In the genomic region with DNA sequence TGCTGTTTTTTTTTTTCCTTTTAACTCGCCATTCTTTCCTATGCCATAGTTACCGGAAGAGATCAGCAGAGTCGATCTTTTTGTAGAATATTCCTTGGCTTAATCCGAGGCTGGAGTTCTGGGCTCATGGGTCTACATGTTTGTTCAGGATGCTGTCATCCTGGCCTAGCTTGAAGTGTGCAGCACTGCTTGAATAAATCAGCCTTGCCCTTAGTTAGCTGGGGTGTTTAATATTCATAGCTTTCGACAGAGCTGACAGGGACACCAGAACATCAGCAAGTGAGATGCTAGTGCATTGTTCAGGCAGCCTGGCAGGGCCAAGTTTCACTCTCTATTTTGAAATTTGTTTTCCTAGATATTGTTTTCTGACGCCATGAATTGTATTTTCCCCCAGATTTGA, we compare ENCODE assay signal across 25 mouse cellular contexts.
A peak's percentile ranks its signal among the peaks of the same experiment; 100 is the strongest.
DNase-seq lines count a peak whose midpoint lies in the region; ATAC-seq and TF ChIP-seq lines count a peak whose summit lies in the region.
"Had no signal": no experiment of that assay in that cellular context is flagged by ENCODE, and none has a peak within 500 bp of the region (broad histone marks: within the 10 kb centered on the region; RNA-seq: fewer than 3 reads in every experiment).

No protein-coding gene starts in this region.

- no peak overlapping the region for H3K4me2 ChIP-seq in midbrain, embryonic 11.5 days
- H3K4me2 ChIP-seq in midbrain, embryonic 12.5 days (replicated peaks): no peak overlapping the region
- H3K4me2 ChIP-seq in neural tube, embryonic 15.5 days: no peak overlapping the region
- H3K4me2 ChIP-seq: embryonic facial prominence, embryonic 13.5 days; heart, embryonic 11.5 days; intestine, embryonic 15.5 days; liver, embryonic 15.5 days; neural tube, embryonic 13.5 days had no signal

- ATAC-seq in midbrain, embryonic 11.5 days (ENCODE audit: low FRiP score): peak; percentile 89
- ATAC-seq in midbrain, embryonic 12.5 days (ENCODE audit: low FRiP score, low read depth): peak; percentile 88
- no peak for ATAC-seq in neural tube, embryonic 15.5 days (ENCODE audit: low FRiP score)
- ATAC-seq: intestine, embryonic 15.5 days had no signal

- DNase-seq in embryo, embryonic 11 days: peak; percentile 8
- DNase-seq in embryo, embryonic 10 days (ENCODE audit: low spot score): no peak
- peak; percentile 82 for DNase-seq in midbrain, embryonic 11.5 days (ENCODE audit: low spot score, missing footprints)
- no peak for DNase-seq in midbrain, embryonic 10.5 days (ENCODE audit: low spot score)
- DNase-seq in lung, adult 2 months: no peak
- no peak for DNase-seq in adipocyte (ENCODE audit: low spot score)
- DNase-seq: adrenal gland, postnatal 25 days; cerebellum, adult 11 months; cerebellum, adult 9-11 months; kidney, adult 8-10 months; kidney, postnatal 14 days; liver; lung, postnatal 4 days; thymus, adult 2 months; thymus, postnatal 4 days had no signal

- no peak for TF ChIP-seq CTCF in lung, adult 2 months (IDR thresholded peaks at IDR 0.05; ENCODE audit: insufficient read depth, low read length)

- WGBS in midbrain, embryonic 11.5 days: 60% methylated on average over 6 of the region's 6 CpGs
- WGBS in midbrain, embryonic 10.5 days: 67% methylated on average over 6 of the region's 6 CpGs
- WGBS in midbrain, embryonic 12.5 days: 43% methylated on average over 6 of the region's 6 CpGs
- WGBS in neural tube, embryonic 15.5 days: 63% methylated on average over 6 of the region's 6 CpGs
- WGBS in lung, adult 2 months: 74% methylated on average over 6 of the region's 6 CpGs

- H3K4me3 ChIP-seq in midbrain, embryonic 11.5 days (ENCODE audit: low read depth, low read length): no peak overlapping the region
- no peak overlapping the region for H3K4me3 ChIP-seq in midbrain, embryonic 10.5 days
- H3K4me3 ChIP-seq in midbrain, embryonic 12.5 days: no peak overlapping the region
- H3K4me3 ChIP-seq in neural tube, embryonic 15.5 days (replicated peaks): no peak overlapping the region
- no peak overlapping the region for H3K4me3 ChIP-seq in lung, adult 2 months (replicated peaks; ENCODE audit: extremely low read depth, low read depth, low read length)
- H3K4me3 ChIP-seq: embryonic facial prominence, embryonic 13.5 days; erythroblast, embryonic 14.5 days; intestine, embryonic 15.5 days; limb, embryonic 10.5 days; liver, embryonic 15.5 days; myocyte; neural tube, embryonic 13.5 days had no signal

- no peak for TF ChIP-seq POLR2A in lung, adult 2 months (IDR thresholded peaks at IDR 0.05; ENCODE audit: borderline replicate concordance, extremely low read depth, low read depth, low read length)

- H3K27me3 ChIP-seq in midbrain, embryonic 11.5 days (ENCODE audit: control insufficient read depth, insufficient read depth, low read length): no peaks in the 10 kb centered on the region
- H3K27me3 ChIP-seq in midbrain, embryonic 10.5 days (ENCODE audit: low read depth, poor library complexity, severe bottlenecking): no peaks in the 10 kb centered on the region
- H3K27me3 ChIP-seq in midbrain, embryonic 12.5 days: no peaks in the 10 kb centered on the region
- no peaks in the 10 kb centered on the region for H3K27me3 ChIP-seq in neural tube, embryonic 15.5 days (replicated peaks)
- H3K27me3 ChIP-seq: embryonic facial prominence, embryonic 13.5 days; intestine, embryonic 15.5 days; liver, embryonic 15.5 days; neural tube, embryonic 13.5 days had no signal

- H3K36me3 ChIP-seq in midbrain, embryonic 11.5 days (ENCODE audit: control insufficient read depth, insufficient read depth, low read length): no peaks in the 10 kb centered on the region
- no peaks in the 10 kb centered on the region for H3K36me3 ChIP-seq in midbrain, embryonic 10.5 days
- no peaks in the 10 kb centered on the region for H3K36me3 ChIP-seq in midbrain, embryonic 12.5 days
- no peaks in the 10 kb centered on the region for H3K36me3 ChIP-seq in neural tube, embryonic 15.5 days
- H3K36me3 ChIP-seq: embryonic facial prominence, embryonic 13.5 days; intestine, embryonic 15.5 days; limb, embryonic 10.5 days; liver, embryonic 15.5 days; neural tube, embryonic 13.5 days had no signal

- no peak overlapping the region for H3K27ac ChIP-seq in midbrain, embryonic 11.5 days (ENCODE audit: low read depth, low read length)
- no peak overlapping the region for H3K27ac ChIP-seq in midbrain, embryonic 10.5 days (replicated peaks)
- H3K27ac ChIP-seq in midbrain, embryonic 12.5 days (replicated peaks): 0 out of 2 replicates have a peak overlapping the region, but pooled peaks have one; percentile 5
- no peak overlapping the region for H3K27ac ChIP-seq in neural tube, embryonic 15.5 days (replicated peaks)
- H3K27ac ChIP-seq: embryonic facial prominence, embryonic 13.5 days; intestine, embryonic 15.5 days; limb, embryonic 10.5 days; liver, embryonic 15.5 days; neural tube, embryonic 13.5 days had no signal

- H3K9me3 ChIP-seq in midbrain, embryonic 11.5 days (ENCODE audit: control insufficient read depth, low read length): no peaks in the 10 kb centered on the region
- H3K9me3 ChIP-seq in midbrain, embryonic 10.5 days (replicated peaks): no peaks in the 10 kb centered on the region
- no peaks in the 10 kb centered on the region for H3K9me3 ChIP-seq in midbrain, embryonic 12.5 days
- H3K9me3 ChIP-seq in neural tube, embryonic 15.5 days (replicated peaks): no peaks in the 10 kb centered on the region
- H3K9me3 ChIP-seq: embryonic facial prominence, embryonic 13.5 days; intestine, embryonic 15.5 days; limb, embryonic 10.5 days; liver, embryonic 15.5 days; neural tube, embryonic 13.5 days had no signal

- H3K9ac ChIP-seq in midbrain, embryonic 11.5 days (ENCODE audit: low read length): no peak overlapping the region
- no peak overlapping the region for H3K9ac ChIP-seq in midbrain, embryonic 12.5 days (replicated peaks)
- no peak overlapping the region for H3K9ac ChIP-seq in neural tube, embryonic 15.5 days (replicated peaks)
- H3K9ac ChIP-seq: embryonic facial prominence, embryonic 13.5 days; intestine, embryonic 15.5 days; liver, embryonic 15.5 days; neural tube, embryonic 13.5 days had no signal

- H3K4me1 ChIP-seq in midbrain, embryonic 11.5 days (ENCODE audit: control insufficient read depth, insufficient read depth, low read length): no peaks in the 10 kb centered on the region
- H3K4me1 ChIP-seq in midbrain, embryonic 10.5 days: peaks cover 7% of the 10 kb centered on the region
- no peaks in the 10 kb centered on the region for H3K4me1 ChIP-seq in midbrain, embryonic 12.5 days
- H3K4me1 ChIP-seq in neural tube, embryonic 15.5 days: 0 out of 2 replicates have a peak, but pooled peaks cover 3% of the 10 kb centered on the region
- H3K4me1 ChIP-seq in lung, adult 2 months (ENCODE audit: control insufficient read depth, insufficient read depth, low read length): no peaks in the 10 kb centered on the region
- H3K4me1 ChIP-seq: intestine, embryonic 15.5 days; liver, embryonic 15.5 days had no signal

Comparison
In these comparisons a context has a peak if more than half of its experiments do, and no peak if none do; other contexts are left out.
1. DNase-seq: peak in embryo, embryonic 11 days (single experiment) and midbrain, embryonic 11.5 days (single experiment); none in embryo, embryonic 10 days (single experiment), midbrain, embryonic 10.5 days (single experiment), lung, adult 2 months (single experiment) and adipocyte (single experiment).